Comparison of ENCODE assay signal across 8 mouse cellular contexts in the genomic region with DNA sequence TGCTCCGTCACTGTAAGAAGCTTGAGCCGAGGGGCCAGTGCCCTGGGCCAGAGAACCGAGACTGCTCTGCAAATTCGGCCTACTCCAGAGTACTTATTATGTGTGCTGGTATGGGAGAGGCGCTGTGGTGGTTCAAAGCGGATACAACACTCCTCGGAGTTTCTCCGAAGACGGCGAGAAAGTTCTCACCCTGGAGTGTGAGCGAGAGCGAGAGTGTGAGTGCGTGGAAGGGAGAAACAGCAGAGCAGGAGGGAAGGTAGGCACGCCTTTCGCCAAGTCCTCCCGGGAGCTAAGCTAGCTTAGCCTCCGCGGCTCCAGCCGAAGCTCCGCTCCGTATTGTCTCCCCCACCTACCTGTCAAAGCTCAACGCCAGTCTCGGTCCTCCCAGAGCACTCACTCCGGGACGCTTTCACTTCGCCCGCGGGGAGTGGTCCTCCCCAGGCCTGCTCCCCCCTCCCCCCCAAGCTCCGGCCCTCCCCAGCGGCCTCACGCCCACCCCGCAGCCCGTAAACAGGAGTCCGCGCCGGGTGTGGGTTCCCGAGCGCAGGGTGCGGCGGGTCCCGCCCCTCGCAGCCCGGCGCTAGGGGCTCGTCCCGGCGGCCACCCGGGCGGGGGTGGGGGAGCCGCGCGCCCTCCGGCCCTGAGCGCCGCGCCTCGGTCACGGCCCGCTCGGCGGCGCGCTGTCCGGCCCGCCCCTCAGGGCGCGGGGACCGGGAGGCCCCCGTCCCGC. TPM values are rescaled to one million over a fixed set of nuclear protein-coding genes. Genes with fewer than 3 reads are reported as not detected.
DNase-seq lines count a peak whose midpoint lies in the region; ATAC-seq and TF ChIP-seq lines count a peak whose summit lies in the region.

No protein-coding gene starts in this region.

- peak overlapping the region; percentile 94 for H3K9ac ChIP-seq in embryonic facial prominence, embryonic 11.5 days (replicated peaks; ENCODE audit: low read length)
- peak overlapping the region; percentile 97 for H3K9ac ChIP-seq in liver, embryonic 12.5 days

- 0% methylated on average over 39 of the region's 70 CpGs for WGBS in embryonic facial prominence, embryonic 11.5 days
- under 1% methylated on average over 69 of the region's 70 CpGs for WGBS in liver, embryonic 12.5 days (ENCODE audit: insufficient replicate concordance)

- peak; percentile 82 for ATAC-seq in embryonic facial prominence, embryonic 11.5 days (replicated peaks; ENCODE audit: insufficient number of reproducible peaks, low FRiP score, low TSS enrichment, low read depth)
- peak; percentile 74 for ATAC-seq in liver, embryonic 12.5 days

- peak; percentile 42 to 51 for DNase-seq in B cell, adult 2 months
- peak; percentile 52 for DNase-seq in adrenal gland, postnatal 10 days
- peak; percentile 64 for DNase-seq in embryonic facial prominence, embryonic 11.5 days (ENCODE audit: low spot score)
- peak; percentile 21 for DNase-seq in heart, adult 8-10 months (ENCODE audit: low spot score)
- DNase-seq in kidney, adult 8-10 months, result peak; percentile 19 to 37
- DNase-seq in spleen, postnatal 4 days (ENCODE audit: low spot score in 2 of 2), result peak; percentile 33 to 74

- H3K4me2 ChIP-seq in embryonic facial prominence, embryonic 11.5 days (ENCODE audit: low read depth, low read length), result peak overlapping the region; percentile 74
- H3K4me2 ChIP-seq in liver, embryonic 12.5 days, result peak overlapping the region; percentile 91
- peak overlapping the region; percentile 78 for H3K4me2 ChIP-seq in myocyte (ENCODE audit: low read depth)

- peaks cover 50% of the 10 kb centered on the region for H3K79me2 ChIP-seq in myocyte (ENCODE audit: control insufficient read depth, insufficient read depth)

- peak overlapping the region; percentile 86 for H3ac ChIP-seq in myocyte (ENCODE audit: control insufficient read depth, insufficient read length)

- peak overlapping the region; percentile 92 for H3K27ac ChIP-seq in embryonic facial prominence, embryonic 11.5 days (replicated peaks; ENCODE audit: low read depth, low read length)
- H3K27ac ChIP-seq in liver, embryonic 12.5 days, result peak overlapping the region; percentile 96

- H3K4me1 ChIP-seq in embryonic facial prominence, embryonic 11.5 days (ENCODE audit: control insufficient read depth, insufficient read depth, low read length), result no peaks in the 10 kb centered on the region
- H3K4me1 ChIP-seq in liver, embryonic 12.5 days, result peaks cover 29% of the 10 kb centered on the region

- H3K4me3 ChIP-seq in embryonic facial prominence, embryonic 11.5 days (ENCODE audit: low read depth, low read length), result peak overlapping the region; percentile 92
- H3K4me3 ChIP-seq in liver, embryonic 12.5 days, result peak overlapping the region; percentile 94
- H3K4me3 ChIP-seq in myocyte, result peak overlapping the region; percentile 70

- no peaks in the 10 kb centered on the region for H3K9me3 ChIP-seq in embryonic facial prominence, embryonic 11.5 days (replicated peaks; ENCODE audit: control insufficient read depth, low read length)
- H3K9me3 ChIP-seq in liver, embryonic 12.5 days (replicated peaks), result no peaks in the 10 kb centered on the region

- H3K27me3 ChIP-seq in embryonic facial prominence, embryonic 11.5 days (ENCODE audit: control insufficient read depth, insufficient read depth, low read length), result no peaks in the 10 kb centered on the region
- H3K27me3 ChIP-seq in liver, embryonic 12.5 days (replicated peaks), result peaks cover 4% of the 10 kb centered on the region; the same call in 1 of the 2 replicates
- H3K27me3 ChIP-seq in myocyte (ENCODE audit: control insufficient read depth, insufficient read depth, insufficient read length), result peaks cover 4% of the 10 kb centered on the region

- TF ChIP-seq POLR2A in myocyte (IDR thresholded peaks at IDR 0.05; ENCODE audit: insufficient read length, low read depth), result peak; percentile 12

- no peaks in the 10 kb centered on the region for H3K36me3 ChIP-seq in embryonic facial prominence, embryonic 11.5 days (replicated peaks; ENCODE audit: control insufficient read depth, insufficient read depth, low read depth, low read length)
- H3K36me3 ChIP-seq in liver, embryonic 12.5 days, result no peaks in the 10 kb centered on the region
- H3K36me3 ChIP-seq in myocyte (ENCODE audit: control insufficient read depth, insufficient read depth), result no peaks in the 10 kb centered on the region

TF ChIP-seq in myocyte, 11 proteins besides CTCF, POLR2A, EP300 and RAD21:
- no peak for TF ChIP-seq MAX (IDR thresholded peaks at IDR 0.05; ENCODE audit: low read depth)

RNA-seq across cellular contexts. Expression of a gene that starts 0.8 kb away (rescaled TPM):
- total RNA-seq in adrenal gland, postnatal 10 days (2021), result 10 to 100 TPM; 37.9 to 43.9 TPM
- polyA plus RNA-seq in embryonic facial prominence, embryonic 11.5 days (2014; fragmentation: Nextera tagmentation; extraction: Ambion mirVana), result 21.0 and 21.7 TPM in 2 replicates
- total RNA-seq in heart, adult 8-10 months (2022), result 10 to 100 TPM; 22.8 to 27.1 (median 26.1) TPM
- 7.3 and 7.5 TPM in 2 replicates for polyA plus RNA-seq in liver, embryonic 12.5 days (2016; fragmentation: Nextera tagmentation; extraction: Ambion mirVana)
- polyA plus RNA-seq in myocyte (2012; fragmentation: generic; extraction: Trizol), result 6.9 TPM

RNA-seq across cellular contexts. Expression of a gene that starts 21.6 kb away (rescaled TPM):
- total RNA-seq in adrenal gland, postnatal 10 days (2021), result not detected
- polyA plus RNA-seq in embryonic facial prominence, embryonic 11.5 days (2014; fragmentation: Nextera tagmentation; extraction: Ambion mirVana), result not detected in 2 replicates
- not detected for total RNA-seq in heart, adult 8-10 months (2022)
- not detected in 2 replicates for polyA plus RNA-seq in liver, embryonic 12.5 days (2016; fragmentation: Nextera tagmentation; extraction: Ambion mirVana)
- polyA plus RNA-seq in myocyte (2012; fragmentation: generic; extraction: Trizol), result not detected

Comparison
In these comparisons a context has a peak if more than half of its experiments do, and no peak if none do; other contexts are left out.
1. Peak in every context shown above with its lines: DNase-seq, ATAC-seq, H3K4me3 ChIP-seq and H3K27ac ChIP-seq.